Comparison of ENCODE assay signal across 8 mouse cellular contexts in genomic region chr5:140701661-140702060, GRCm38 (mm10). TPM values are rescaled to one million over a fixed set of nuclear protein-coding genes. Genes with fewer than 3 reads are reported as not detected.
DNase-seq lines count a peak whose midpoint lies in the region; ATAC-seq and TF ChIP-seq lines count a peak whose summit lies in the region.

No protein-coding gene starts in this region.

- TF ChIP-seq CTCF in E14TG2a.4 (conservative IDR thresholded peaks at IDR 0.05; ENCODE audit: low read length) = no peak

- H3K9me3 ChIP-seq in E14TG2a.4 (ENCODE audit: low read length) = no peaks in the 10 kb centered on the region
- no peaks in the 10 kb centered on the region for H3K9me3 ChIP-seq in forebrain, embryonic 13.5 days (replicated peaks)
- no peaks in the 10 kb centered on the region for H3K9me3 ChIP-seq in limb, embryonic 13.5 days
- H3K9me3 ChIP-seq in neural tube, embryonic 15.5 days (replicated peaks) = no peaks in the 10 kb centered on the region

- H3K4me3 ChIP-seq in E14TG2a.4 (replicated peaks; ENCODE audit: low read length) = peak overlapping the region; percentile 94
- peak overlapping the region; percentile 66 for H3K4me3 ChIP-seq in forebrain, embryonic 13.5 days
- H3K4me3 ChIP-seq in limb, embryonic 13.5 days = peak overlapping the region; percentile 83
- peak overlapping the region; percentile 76 for H3K4me3 ChIP-seq in neural tube, embryonic 15.5 days (replicated peaks)

- H3K4me2 ChIP-seq in forebrain, embryonic 13.5 days = peak overlapping the region; percentile 90
- H3K4me2 ChIP-seq in limb, embryonic 13.5 days (replicated peaks) = peak overlapping the region; percentile 85
- peak overlapping the region; percentile 85 for H3K4me2 ChIP-seq in neural tube, embryonic 15.5 days

- peaks cover 7% of the 10 kb centered on the region; the same call in 1 of the 2 replicates for H3K27me3 ChIP-seq in E14TG2a.4 (ENCODE audit: insufficient read depth, low read length)
- no peaks in the 10 kb centered on the region for H3K27me3 ChIP-seq in forebrain, embryonic 13.5 days
- no peaks in the 10 kb centered on the region for H3K27me3 ChIP-seq in limb, embryonic 13.5 days
- no peaks in the 10 kb centered on the region for H3K27me3 ChIP-seq in neural tube, embryonic 15.5 days (replicated peaks)

- intact Hi-C loops in gastrocnemius, postnatal 14 days (cut with DNase I; ENCODE audit: low total_unique reads) = no loop called here

- peaks cover 22% of the 10 kb centered on the region for H3K36me3 ChIP-seq in E14TG2a.4 (ENCODE audit: insufficient read depth, low read length)
- H3K36me3 ChIP-seq in forebrain, embryonic 13.5 days (ENCODE audit: poor library complexity, severe bottlenecking) = peaks cover 23% of the 10 kb centered on the region
- H3K36me3 ChIP-seq in limb, embryonic 13.5 days = peaks cover 30% of the 10 kb centered on the region
- H3K36me3 ChIP-seq in neural tube, embryonic 15.5 days = peaks cover 15% of the 10 kb centered on the region

- H3K27ac ChIP-seq in forebrain, embryonic 13.5 days = peak overlapping the region; percentile 81
- H3K27ac ChIP-seq in limb, embryonic 13.5 days = peak overlapping the region; percentile 87
- peak overlapping the region; percentile 92 for H3K27ac ChIP-seq in neural tube, embryonic 15.5 days (replicated peaks)

- DNase-seq in gastrocnemius, postnatal 25 days = peak; percentile 23
- DNase-seq in gastrocnemius, postnatal 14 days = no peak
- no peak for DNase-seq in adrenal gland, postnatal 10 days
- DNase-seq in spleen, adult 12 weeks (ENCODE audit: low spot score) = no peak

- 0% methylated on average over 25 of the region's 25 CpGs for WGBS in forebrain, embryonic 13.5 days
- WGBS in limb, embryonic 13.5 days = under 1% methylated on average over 25 of the region's 25 CpGs
- 0% methylated on average over 25 of the region's 25 CpGs for WGBS in neural tube, embryonic 15.5 days

- no peak for ATAC-seq in forebrain, embryonic 13.5 days
- peak; percentile 2; the same call in 1 of the 2 replicates for ATAC-seq in limb, embryonic 13.5 days (ENCODE audit: low FRiP score, low read depth)
- ATAC-seq in neural tube, embryonic 15.5 days (ENCODE audit: low FRiP score) = peak; percentile 0; the same call in 1 of the 2 replicates

- H3K4me1 ChIP-seq in E14TG2a.4 (replicated peaks; ENCODE audit: low read depth, low read length) = peaks cover 57% of the 10 kb centered on the region
- peaks cover 56% of the 10 kb centered on the region for H3K4me1 ChIP-seq in forebrain, embryonic 13.5 days
- peaks cover 34% of the 10 kb centered on the region for H3K4me1 ChIP-seq in limb, embryonic 13.5 days
- H3K4me1 ChIP-seq in neural tube, embryonic 15.5 days = peaks cover 52% of the 10 kb centered on the region

- peak overlapping the region; percentile 83 for H3K9ac ChIP-seq in forebrain, embryonic 13.5 days
- H3K9ac ChIP-seq in limb, embryonic 13.5 days = peak overlapping the region; percentile 90
- peak overlapping the region; percentile 89 for H3K9ac ChIP-seq in neural tube, embryonic 15.5 days (replicated peaks)

RNA-seq across cellular contexts. Expression of gene Iqce, which starts 0.5 kb away (rescaled TPM):
- total RNA-seq in gastrocnemius, postnatal 25 days (2021) = 1 to 10 TPM; 3.4 to 3.9 TPM
- total RNA-seq in gastrocnemius, postnatal 14 days (2021) = 1 to 10 TPM; 4.4 to 5.1 TPM
- polyA plus RNA-seq in forebrain, embryonic 13.5 days (2015; fragmentation: Nextera tagmentation; extraction: Ambion mirVana) = 20.1 and 27.6 TPM in 2 replicates
- 25.2 and 27.1 TPM in 2 replicates for polyA plus RNA-seq in limb, embryonic 13.5 days (2015; fragmentation: Nextera tagmentation; extraction: Ambion mirVana)
- polyA plus RNA-seq in neural tube, embryonic 15.5 days (2015; fragmentation: Nextera tagmentation; extraction: Ambion mirVana) = 25.5 and 26.2 TPM in 2 replicates
- total RNA-seq in adrenal gland, postnatal 10 days (2021) = 10 to 100 TPM; 18.9 to 23.6 TPM

RNA-seq across cellular contexts. Expression of gene Brat1, which starts 3.1 kb away (rescaled TPM):
- 1 to 10 TPM; 4.8 to 5.8 TPM for total RNA-seq in gastrocnemius, postnatal 25 days (2021)
- 1 to 10 TPM; 6.7 TPM for total RNA-seq in gastrocnemius, postnatal 14 days (2021)
- 21.2 and 25.1 TPM in 2 replicates for polyA plus RNA-seq in forebrain, embryonic 13.5 days (2015; fragmentation: Nextera tagmentation; extraction: Ambion mirVana)
- polyA plus RNA-seq in limb, embryonic 13.5 days (2015; fragmentation: Nextera tagmentation; extraction: Ambion mirVana) = 23.0 and 25.7 TPM in 2 replicates
- polyA plus RNA-seq in neural tube, embryonic 15.5 days (2015; fragmentation: Nextera tagmentation; extraction: Ambion mirVana) = 25.9 and 26.9 TPM in 2 replicates
- 10 to 100 TPM; 15.4 to 17.0 TPM for total RNA-seq in adrenal gland, postnatal 10 days (2021)

RNA-seq across cellular contexts. Expression of gene Amz1, which starts 22.3 kb away (rescaled TPM):
- total RNA-seq in gastrocnemius, postnatal 25 days (2021) = under 1 TPM in 1 of 2 experiments, not detected in 1; 0.29 TPM
- under 1 TPM; 0.24 to 0.43 TPM for total RNA-seq in gastrocnemius, postnatal 14 days (2021)
- polyA plus RNA-seq in forebrain, embryonic 13.5 days (2015; fragmentation: Nextera tagmentation; extraction: Ambion mirVana) = 2.7 and 3.3 TPM in 2 replicates
- polyA plus RNA-seq in limb, embryonic 13.5 days (2015; fragmentation: Nextera tagmentation; extraction: Ambion mirVana) = 0.95 and 1.7 TPM in 2 replicates
- 3.5 and 3.8 TPM in 2 replicates for polyA plus RNA-seq in neural tube, embryonic 15.5 days (2015; fragmentation: Nextera tagmentation; extraction: Ambion mirVana)
- total RNA-seq in adrenal gland, postnatal 10 days (2021) = 1 to 10 TPM in 1 of 2 experiments, under 1 TPM in 1; 0.54 to 1.5 TPM

RNA-seq across cellular contexts. Expression of gene Ttyh3, which starts 52.8 kb away (rescaled TPM):
- 1 to 10 TPM; 6.1 to 7.8 TPM for total RNA-seq in gastrocnemius, postnatal 25 days (2021)
- total RNA-seq in gastrocnemius, postnatal 14 days (2021) = 10 to 100 TPM; 16.9 to 22.5 TPM
- 59.3 and 63.4 TPM in 2 replicates for polyA plus RNA-seq in forebrain, embryonic 13.5 days (2015; fragmentation: Nextera tagmentation; extraction: Ambion mirVana)
- polyA plus RNA-seq in limb, embryonic 13.5 days (2015; fragmentation: Nextera tagmentation; extraction: Ambion mirVana) = 39.0 and 42.1 TPM in 2 replicates
- polyA plus RNA-seq in neural tube, embryonic 15.5 days (2015; fragmentation: Nextera tagmentation; extraction: Ambion mirVana) = 58.8 and 63.9 TPM in 2 replicates
- total RNA-seq in adrenal gland, postnatal 10 days (2021) = 100 to 1,000 TPM in 1 of 2 experiments, 10 to 100 TPM in 1; 79.8 to 108 TPM
